Mouse (Mus musculus) C2C12 (cell line): Measurements from ENCODE around the gene Fhit.

ENCODE experiments used
- CTCF ChIP-seq: IDR thresholded peaks from one replicate; pipeline ENCODE4 v1.5.1; 2011; ENCODE audit not compliant: control insufficient read depth, insufficient read depth, insufficient read length
- MYOD1 ChIP-seq: IDR thresholded peaks from one replicate; pipeline ENCODE4 v1.6.1; 2011; ENCODE audit warnings: low read depth; ENCODE audit not compliant: control insufficient read depth, insufficient read length

GRCm38 (mm10) chr14:9669766-9670165 is 1492.1 kb downstream of the Fhit start:
- no peak for TF ChIP-seq CTCF
- no peak for TF ChIP-seq MYOD1
